Mouse (Mus musculus): Measurements from ENCODE around the gene Ccr4. TPM values are rescaled to one million over a fixed set of nuclear protein-coding genes. Genes with fewer than 3 reads are reported as not detected.
A peak's percentile ranks its signal among the peaks of the same experiment; 100 is the strongest.

Ccr4 gene
- polyA plus RNA-seq, 1 experiment = 0.57 TPM

DNA sequence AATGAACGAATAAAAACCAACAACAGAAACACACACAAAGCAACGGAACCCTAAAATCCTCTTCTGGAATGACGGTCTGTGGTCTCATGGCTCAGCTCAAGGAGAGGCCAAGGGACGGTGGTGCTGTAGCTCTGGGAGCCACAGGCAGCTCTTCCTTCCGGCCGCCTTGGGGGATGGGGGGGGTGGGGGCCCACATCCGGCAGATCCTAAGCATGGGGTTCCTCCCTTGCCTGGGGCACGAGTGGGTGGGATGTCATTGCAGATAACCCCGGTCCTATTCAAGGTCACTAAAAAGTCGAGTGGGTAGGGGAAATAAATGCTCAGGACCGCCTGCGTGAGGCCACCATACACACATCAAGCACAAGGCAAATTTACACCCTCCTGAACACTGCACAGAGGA lies 42.0 kb upstream of the Ccr4 start:
- no peaks in the 10 kb centered on the region for H3K9me3 ChIP-seq (replicated peaks; ENCODE audit: control insufficient read depth, insufficient read depth, low read length, poor library complexity, severe bottlenecking)
- peaks cover 6% of the 10 kb centered on the region for H3K4me1 ChIP-seq (ENCODE audit: control insufficient read depth, insufficient read depth, low read length)
- H3K27ac ChIP-seq (ENCODE audit: insufficient read depth, low read length) = peak overlapping the region; percentile 63; the same call in 1 of the 2 replicates
- H3K4me3 ChIP-seq (ENCODE audit: low read depth, low read length) = peak overlapping the region; percentile 23; the same call in 1 of the 2 replicates
- no peaks in the 10 kb centered on the region for H3K27me3 ChIP-seq (ENCODE audit: control insufficient read depth, insufficient read depth, low read length, poor library complexity, severe bottlenecking)
- H3K36me3 ChIP-seq (ENCODE audit: control insufficient read depth, insufficient read depth, low read length, poor library complexity, severe bottlenecking) = peaks cover 4% of the 10 kb centered on the region; the same call in 1 of the 2 replicates
- peak overlapping the region; percentile 63 for H3K9ac ChIP-seq (ENCODE audit: low read depth, poor library complexity, severe bottlenecking)
- no peak for TF ChIP-seq POLR2A (IDR thresholded peaks at IDR 0.05; ENCODE audit: insufficient read depth, low read length)
- no peak for TF ChIP-seq CTCF (IDR thresholded peaks at IDR 0.05; ENCODE audit: low read depth, low read length)
- TF ChIP-seq EP300 (IDR thresholded peaks at IDR 0.05; ENCODE audit: insufficient read depth, low read depth, low read length) = peak; percentile 97

DNA sequence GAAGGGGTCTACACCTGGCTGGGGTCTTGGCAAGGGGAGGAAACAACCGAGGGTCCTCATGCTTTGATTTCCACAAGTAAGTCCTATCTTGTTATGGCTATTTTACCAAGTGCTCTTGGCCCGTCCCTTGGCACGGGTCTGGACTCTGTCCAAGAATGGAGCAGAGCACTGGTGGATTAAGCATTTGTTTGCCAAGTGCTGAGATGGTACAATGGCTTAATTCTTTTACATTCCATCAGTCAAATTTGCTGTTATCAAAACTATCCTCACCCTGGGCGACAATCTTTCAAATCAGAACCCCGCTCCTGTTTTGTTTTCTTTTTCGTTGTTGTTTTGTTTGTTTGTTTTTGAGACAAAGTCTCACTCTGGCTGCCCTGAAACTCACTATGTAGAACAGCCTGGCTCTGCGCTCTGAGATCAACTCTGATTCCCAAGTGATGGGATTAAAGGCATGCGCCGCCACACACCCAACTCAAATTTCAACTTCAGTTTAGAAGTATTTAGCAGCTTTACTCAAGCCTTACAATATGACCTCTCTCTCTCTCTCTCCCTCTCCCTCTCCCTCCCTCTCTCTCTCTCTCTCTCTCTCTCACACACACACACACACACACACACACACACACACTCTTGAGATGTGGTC lies 40.2 kb upstream of the Ccr4 start:
- Histone ChIP-seq H3K27me3 (ENCODE audit: control insufficient read depth, insufficient read depth, low read length, poor library complexity, severe bottlenecking) (no peaks in the 10 kb centered on the region), H3K9me3 (replicated peaks; ENCODE audit: control insufficient read depth, insufficient read depth, low read length, poor library complexity, severe bottlenecking) (no peaks in the 10 kb centered on the region), H3K27ac (ENCODE audit: insufficient read depth, low read length) (0 out of 2 replicates have a peak overlapping the region, but pooled peaks have one; percentile 22), H3K9ac (ENCODE audit: low read depth, poor library complexity, severe bottlenecking) (peak overlapping the region; percentile 63; the same call in 1 of the 2 replicates), H3K36me3 (ENCODE audit: control insufficient read depth, insufficient read depth, low read length, poor library complexity, severe bottlenecking) (peaks cover 8% of the 10 kb centered on the region), H3K4me1 (ENCODE audit: control insufficient read depth, insufficient read depth, low read length) (peaks cover 4% of the 10 kb centered on the region), H3K4me3 (ENCODE audit: low read depth, low read length) (no peak overlapping the region)
- TF ChIP-seq CTCF (IDR thresholded peaks at IDR 0.05; ENCODE audit: low read depth, low read length) = no peak
- TF ChIP-seq POLR2A (IDR thresholded peaks at IDR 0.05; ENCODE audit: insufficient read depth, low read length) = no peak
- TF ChIP-seq EP300 (IDR thresholded peaks at IDR 0.05; ENCODE audit: insufficient read depth, low read depth, low read length) = no peak

DNA sequence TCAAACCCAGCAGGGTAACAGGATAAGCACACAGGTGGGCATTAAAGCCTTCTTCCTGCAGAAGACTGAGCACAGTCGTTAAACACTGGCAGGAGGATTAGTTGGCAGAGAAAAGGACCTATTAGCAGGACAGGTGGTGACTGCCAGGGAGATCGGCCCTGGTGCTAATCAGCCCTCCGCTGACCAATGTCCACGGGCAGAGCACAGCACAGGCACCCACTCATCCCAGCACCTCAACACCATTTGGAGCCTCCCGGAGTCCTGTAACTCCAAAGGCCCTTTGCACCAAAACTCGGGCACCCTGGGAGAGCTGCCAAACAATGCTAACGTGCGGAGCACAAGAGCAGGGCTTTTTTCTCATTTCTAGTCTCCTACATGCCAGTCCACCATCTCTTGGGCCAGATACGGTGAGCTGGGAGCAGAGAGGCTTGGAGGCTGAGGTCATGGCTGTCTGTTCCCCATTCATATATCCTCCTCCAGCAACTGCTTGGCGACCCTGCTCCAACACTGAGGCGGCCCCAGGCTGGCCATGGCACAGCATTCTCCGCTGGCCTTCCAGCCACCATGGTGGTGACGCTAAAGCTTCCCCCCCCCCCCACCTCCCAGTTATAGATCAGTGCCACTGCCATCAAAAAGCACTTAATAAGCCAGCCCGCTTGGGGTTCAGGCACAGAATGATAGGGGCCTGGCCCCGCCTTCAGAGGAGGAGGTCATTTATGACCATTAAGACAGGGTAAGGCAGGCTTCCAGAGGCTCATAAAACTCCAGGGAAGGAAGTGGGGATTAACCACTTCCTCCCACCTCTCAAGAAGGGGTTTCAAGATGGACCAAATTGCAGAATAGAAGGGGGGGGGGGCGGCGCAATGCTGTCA lies 39.4 kb upstream of the Ccr4 start:
- TF ChIP-seq POLR2A (IDR thresholded peaks at IDR 0.05; ENCODE audit: insufficient read depth, low read length) (no peak), EP300 (IDR thresholded peaks at IDR 0.05; ENCODE audit: insufficient read depth, low read depth, low read length) (no peak), CTCF (IDR thresholded peaks at IDR 0.05; ENCODE audit: low read depth, low read length) (no peak)

DNA sequence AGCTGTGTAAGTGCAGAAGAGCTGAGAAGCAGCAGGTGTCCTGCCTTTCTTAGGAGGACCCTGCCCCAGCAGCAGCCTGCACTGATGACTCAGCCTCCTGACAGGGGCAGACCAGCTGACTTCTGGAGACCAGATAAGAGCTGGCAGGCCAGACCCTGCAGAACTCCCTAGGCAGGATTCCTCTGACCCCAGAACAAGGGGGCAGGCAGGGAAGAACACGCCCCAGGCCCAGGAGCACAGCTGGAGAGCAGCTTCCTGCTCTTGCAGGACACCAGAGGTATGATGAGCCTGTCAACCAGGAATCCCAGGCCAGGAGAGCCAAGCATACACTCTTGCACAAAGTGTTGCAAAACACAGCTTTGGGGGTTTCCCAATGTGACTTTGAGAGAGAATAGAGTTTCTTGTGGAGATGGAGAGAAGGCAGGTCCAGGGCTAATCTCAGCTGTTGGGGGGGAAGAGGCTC lies 36.6 kb upstream of the Ccr4 start:
- Histone ChIP-seq H3K9me3 (replicated peaks; ENCODE audit: control insufficient read depth, insufficient read depth, low read length, poor library complexity, severe bottlenecking) (no peaks in the 10 kb centered on the region), H3K4me1 (ENCODE audit: control insufficient read depth, insufficient read depth, low read length) (peaks cover 4% of the 10 kb centered on the region), H3K9ac (ENCODE audit: low read depth, poor library complexity, severe bottlenecking) (no peak overlapping the region), H3K36me3 (ENCODE audit: control insufficient read depth, insufficient read depth, low read length, poor library complexity, severe bottlenecking) (peaks cover 9% of the 10 kb centered on the region), H3K27ac (ENCODE audit: insufficient read depth, low read length) (peak overlapping the region; percentile 82), H3K4me3 (ENCODE audit: low read depth, low read length) (no peak overlapping the region), H3K27me3 (ENCODE audit: control insufficient read depth, insufficient read depth, low read length, poor library complexity, severe bottlenecking) (no peaks in the 10 kb centered on the region)
- no peak for TF ChIP-seq CTCF (IDR thresholded peaks at IDR 0.05; ENCODE audit: low read depth, low read length)
- TF ChIP-seq EP300 (IDR thresholded peaks at IDR 0.05; ENCODE audit: insufficient read depth, low read depth, low read length) = peak; percentile 92

More for the DNA sequence above, 39.4 kb upstream of the Ccr4 start:
- H3K27me3 ChIP-seq (ENCODE audit: control insufficient read depth, insufficient read depth, low read length, poor library complexity, severe bottlenecking) = no peaks in the 10 kb centered on the region
- no peak overlapping the region for H3K4me3 ChIP-seq (ENCODE audit: low read depth, low read length)
- H3K27ac ChIP-seq (ENCODE audit: insufficient read depth, low read length) = no peak overlapping the region; the same call in 1 of the 2 replicates
- peaks cover 8% of the 10 kb centered on the region for H3K36me3 ChIP-seq (ENCODE audit: control insufficient read depth, insufficient read depth, low read length, poor library complexity, severe bottlenecking)
- no peaks in the 10 kb centered on the region for H3K9me3 ChIP-seq (replicated peaks; ENCODE audit: control insufficient read depth, insufficient read depth, low read length, poor library complexity, severe bottlenecking)
- H3K4me1 ChIP-seq (ENCODE audit: control insufficient read depth, insufficient read depth, low read length) = peaks cover 7% of the 10 kb centered on the region
- H3K9ac ChIP-seq (ENCODE audit: low read depth, poor library complexity, severe bottlenecking) = 0 out of 2 replicates have a peak overlapping the region, but pooled peaks have one; percentile 22

DNA sequence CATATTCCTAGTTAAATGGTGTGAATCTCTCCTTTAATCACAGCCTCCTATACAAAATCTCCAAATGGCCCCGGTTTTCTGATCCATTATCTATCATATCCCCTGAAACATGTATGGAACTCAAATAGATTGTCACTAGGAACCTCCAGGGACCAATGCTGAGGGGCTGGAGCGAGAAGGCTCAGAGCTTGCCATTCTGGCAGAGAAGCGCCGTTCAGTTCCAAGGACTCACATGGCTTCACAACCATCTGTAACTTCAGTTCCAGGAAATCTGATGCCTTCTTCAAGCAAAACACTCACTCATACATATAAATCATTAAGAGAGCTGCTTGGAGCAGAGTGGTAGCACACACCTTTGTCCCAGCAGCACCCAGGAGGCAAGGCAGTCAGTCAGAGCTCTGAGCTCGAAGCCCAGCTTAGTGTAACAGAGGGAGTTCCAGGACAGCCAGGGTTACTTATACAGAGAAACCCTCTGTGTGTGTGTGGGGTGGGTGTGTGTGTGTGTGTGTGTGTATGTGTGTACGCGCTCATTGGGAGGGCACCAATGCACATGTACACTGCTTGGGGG lies 34.4 kb upstream of the Ccr4 start:
- TF ChIP-seq CTCF (IDR thresholded peaks at IDR 0.05; ENCODE audit: low read depth, low read length) (no peak), EP300 (IDR thresholded peaks at IDR 0.05; ENCODE audit: insufficient read depth, low read depth, low read length) (no peak), POLR2A (IDR thresholded peaks at IDR 0.05; ENCODE audit: insufficient read depth, low read length) (no peak)

More for the DNA sequence above, 34.4 kb upstream of the Ccr4 start:
- Histone ChIP-seq H3K27ac (ENCODE audit: insufficient read depth, low read length) (peak overlapping the region; percentile 39; the same call in 1 of the 2 replicates), H3K36me3 (ENCODE audit: control insufficient read depth, insufficient read depth, low read length, poor library complexity, severe bottlenecking) (peaks cover 7% of the 10 kb centered on the region), H3K4me3 (ENCODE audit: low read depth, low read length) (no peak overlapping the region), H3K4me1 (ENCODE audit: control insufficient read depth, insufficient read depth, low read length) (peaks cover 6% of the 10 kb centered on the region), H3K27me3 (ENCODE audit: control insufficient read depth, insufficient read depth, low read length, poor library complexity, severe bottlenecking) (no peaks in the 10 kb centered on the region), H3K9ac (ENCODE audit: low read depth, poor library complexity, severe bottlenecking) (no peak overlapping the region), H3K9me3 (replicated peaks; ENCODE audit: control insufficient read depth, insufficient read depth, low read length, poor library complexity, severe bottlenecking) (no peaks in the 10 kb centered on the region)
